In genomic region chr4:148878984-148879610, GRCm38 (mm10) we compare ENCODE assay signal across 10 mouse cellular contexts.
DNase-seq lines count a peak whose midpoint lies in the region; ATAC-seq lines count a peak whose summit lies in the region.
"Had no signal": no experiment of that assay in that cellular context is flagged by ENCODE, and none has a peak within 500 bp of the region (broad histone marks: within the 10 kb centered on the region; RNA-seq: fewer than 3 reads in every experiment).

No protein-coding gene starts in this region.

- ATAC-seq in forebrain, embryonic 13.5 days: no peak
- ATAC-seq in embryonic facial prominence, embryonic 13.5 days (ENCODE audit: insufficient number of reproducible peaks, insufficient read depth, low FRiP score, low TSS enrichment, low read depth): 0 out of 2 replicates have a peak, but pooled peaks have one; percentile 12
- no peak for ATAC-seq in monocyte, adult 5-6 weeks (replicated peaks; ENCODE audit: insufficient number of reproducible peaks, low FRiP score, low TSS enrichment, poor library complexity, severe bottlenecking)
- ATAC-seq in forebrain, embryonic 12.5 days (ENCODE audit: low FRiP score): no peak

- no peak overlapping the region for H3K4me2 ChIP-seq in forebrain, embryonic 13.5 days
- no peak overlapping the region for H3K4me2 ChIP-seq in embryonic facial prominence, embryonic 13.5 days
- no peak overlapping the region for H3K4me2 ChIP-seq in forebrain, embryonic 12.5 days

- H3K36me3 ChIP-seq in forebrain, embryonic 10.5 days (replicated peaks): no peaks in the 10 kb centered on the region
- no peaks in the 10 kb centered on the region for H3K36me3 ChIP-seq in forebrain, embryonic 13.5 days (ENCODE audit: poor library complexity, severe bottlenecking)
- H3K36me3 ChIP-seq in embryonic facial prominence, embryonic 13.5 days: no peaks in the 10 kb centered on the region
- H3K36me3 ChIP-seq in forebrain, embryonic 12.5 days (replicated peaks): no peaks in the 10 kb centered on the region

- H3K9ac ChIP-seq in forebrain, embryonic 13.5 days: no peak overlapping the region
- H3K9ac ChIP-seq in embryonic facial prominence, embryonic 13.5 days: 0 out of 2 replicates have a peak overlapping the region, but pooled peaks have one; percentile 3
- H3K9ac ChIP-seq in forebrain, embryonic 12.5 days: no peak overlapping the region

- H3K27me3 ChIP-seq in forebrain, embryonic 10.5 days (ENCODE audit: poor library complexity, severe bottlenecking): peaks cover 100% of the 10 kb centered on the region
- H3K27me3 ChIP-seq in forebrain, embryonic 13.5 days: peaks cover 67% of the 10 kb centered on the region
- H3K27me3 ChIP-seq in embryonic facial prominence, embryonic 13.5 days: peaks cover 98% of the 10 kb centered on the region
- H3K27me3 ChIP-seq in forebrain, embryonic 12.5 days: peaks cover 86% of the 10 kb centered on the region

- peak overlapping the region; percentile 4; the same call in 1 of the 2 replicates for H3K27ac ChIP-seq in forebrain, embryonic 10.5 days
- no peak overlapping the region for H3K27ac ChIP-seq in forebrain, embryonic 13.5 days
- no peak overlapping the region for H3K27ac ChIP-seq in embryonic facial prominence, embryonic 13.5 days
- no peak overlapping the region for H3K27ac ChIP-seq in forebrain, embryonic 12.5 days

- H3K9me3 ChIP-seq in forebrain, embryonic 10.5 days: no peaks in the 10 kb centered on the region
- no peaks in the 10 kb centered on the region for H3K9me3 ChIP-seq in forebrain, embryonic 13.5 days (replicated peaks)
- H3K9me3 ChIP-seq in embryonic facial prominence, embryonic 13.5 days: no peaks in the 10 kb centered on the region
- no peaks in the 10 kb centered on the region for H3K9me3 ChIP-seq in forebrain, embryonic 12.5 days

- H3K4me1 ChIP-seq in forebrain, embryonic 10.5 days: peaks cover 80% of the 10 kb centered on the region
- H3K4me1 ChIP-seq in forebrain, embryonic 13.5 days: peaks cover 43% of the 10 kb centered on the region
- peaks cover 13% of the 10 kb centered on the region for H3K4me1 ChIP-seq in embryonic facial prominence, embryonic 13.5 days
- peaks cover 50% of the 10 kb centered on the region for H3K4me1 ChIP-seq in forebrain, embryonic 12.5 days

- 65% methylated on average over 11 of the region's 11 CpGs for WGBS in forebrain, embryonic 10.5 days
- WGBS in forebrain, embryonic 13.5 days: 71% methylated on average over 11 of the region's 11 CpGs
- 58% methylated on average over 11 of the region's 11 CpGs for WGBS in embryonic facial prominence, embryonic 13.5 days
- 69% methylated on average over 11 of the region's 11 CpGs for WGBS in forebrain, embryonic 12.5 days

- intact Hi-C loops in heart, postnatal 25 days (cut with DNase I): loop anchor here (5.0 kb wide), 1 partner anchor 42 kb away; no protein-coding TSS in a partner anchor

- H3K4me3 ChIP-seq in forebrain, embryonic 10.5 days: no peak overlapping the region
- H3K4me3 ChIP-seq in forebrain, embryonic 13.5 days: no peak overlapping the region
- no peak overlapping the region for H3K4me3 ChIP-seq in embryonic facial prominence, embryonic 13.5 days
- no peak overlapping the region for H3K4me3 ChIP-seq in forebrain, embryonic 12.5 days (replicated peaks)

- DNase-seq in forebrain, embryonic 10.5 days (ENCODE audit: extremely low spot score, low spot score): no peak
- DNase-seq in heart, postnatal 25 days (ENCODE audit: low spot score): peak; percentile 52
- peak; percentile 75 for DNase-seq in lung, postnatal 25 days (ENCODE audit: low spot score)
- no peak for DNase-seq in frontal cortex, adult 2 months (ENCODE audit: extremely low spot score in 1 of 2, low spot score in 1 of 2)
- DNase-seq: adrenal gland, adult 8-10 months; cerebellum, adult 9-10 months had no signal

Comparison
In these comparisons a context has a peak if more than half of its experiments do, and no peak if none do; other contexts are left out.
1. DNase-seq: peak in heart, postnatal 25 days (single experiment) and lung, postnatal 25 days (single experiment); none in forebrain, embryonic 10.5 days (single experiment) and frontal cortex, adult 2 months (0 of 2).